Mouse (Mus musculus): ENCODE results near the gene Axl. TPM values are rescaled to one million over a fixed set of nuclear protein-coding genes. Genes with fewer than 3 reads are reported as not detected.
A peak's percentile ranks its signal among the peaks of the same experiment; 100 is the strongest.

Axl gene
- polyA plus RNA-seq, 1 experiment from 2014 or later = 18.1 TPM

GRCm38 (mm10) chr7:25766108-25766507 is 22.4 kb downstream of the Axl start:
- Histone ChIP-seq H3K4me2 (no peak overlapping the region), H3K9ac (no peak overlapping the region), H3K27me3 (no peaks in the 10 kb centered on the region), H3K4me1 (peaks cover 4% of the 10 kb centered on the region; the same call in 1 of the 2 replicates), H3K9me3 (replicated peaks) (0 out of 2 replicates have a peak, but pooled peaks cover 4% of the 10 kb centered on the region), H3K36me3 (ENCODE audit: poor library complexity, severe bottlenecking) (peaks cover 67% of the 10 kb centered on the region), H3K27ac (no peak overlapping the region), H3K4me3 (no peak overlapping the region)
- ATAC-seq = no peak
- 94% methylated on average over 6 of the region's 6 CpGs for WGBS

GRCm38 (mm10) chr7:25764221-25764620 is 24.3 kb downstream of the Axl start:
- ATAC-seq = no peak
- 76% methylated on average over 5 of the region's 5 CpGs for WGBS

DNA sequence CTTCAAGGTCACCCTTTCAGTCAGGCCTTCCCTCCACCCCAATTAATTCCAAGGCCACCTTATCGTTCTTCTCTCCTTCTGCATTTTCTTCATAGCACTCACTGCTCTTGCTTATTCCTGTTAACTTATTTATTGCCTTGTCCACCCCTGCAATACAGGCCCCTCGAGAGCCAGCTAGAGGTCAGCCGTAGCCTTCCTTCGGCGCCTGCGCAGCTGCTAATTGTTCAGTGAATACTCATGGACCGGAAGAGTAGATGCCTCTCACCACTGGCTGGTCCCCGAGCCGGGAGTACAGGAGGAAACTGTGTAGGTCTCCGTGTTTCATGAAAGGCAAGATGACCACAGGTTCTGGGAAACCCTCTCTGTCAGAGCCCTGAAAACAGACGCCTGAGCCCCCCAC is 24.8 kb downstream of the Axl start:
- no peaks in the 10 kb centered on the region for H3K27me3 ChIP-seq
- no peak overlapping the region for H3K27ac ChIP-seq
- H3K9me3 ChIP-seq (replicated peaks) = 0 out of 2 replicates have a peak, but pooled peaks cover 4% of the 10 kb centered on the region
- no peak overlapping the region for H3K9ac ChIP-seq
- H3K4me2 ChIP-seq = no peak overlapping the region
- peaks cover 5% of the 10 kb centered on the region; the same call in 1 of the 2 replicates for H3K4me1 ChIP-seq
- no peak overlapping the region for H3K4me3 ChIP-seq
- 86% methylated on average over 11 of the region's 11 CpGs for WGBS
- ATAC-seq = no peak
- peaks cover 54% of the 10 kb centered on the region for H3K36me3 ChIP-seq (ENCODE audit: poor library complexity, severe bottlenecking)

More at GRCm38 (mm10) chr7:25764221-25764620, 24.3 kb downstream of the Axl start:
- H3K27ac ChIP-seq = no peak overlapping the region
- H3K4me2 ChIP-seq = no peak overlapping the region
- H3K4me1 ChIP-seq = peaks cover 5% of the 10 kb centered on the region; the same call in 1 of the 2 replicates
- no peaks in the 10 kb centered on the region for H3K27me3 ChIP-seq
- 0 out of 2 replicates have a peak, but pooled peaks cover 4% of the 10 kb centered on the region for H3K9me3 ChIP-seq (replicated peaks)
- no peak overlapping the region for H3K9ac ChIP-seq
- H3K36me3 ChIP-seq (ENCODE audit: poor library complexity, severe bottlenecking) = peaks cover 60% of the 10 kb centered on the region
- H3K4me3 ChIP-seq = no peak overlapping the region

- Histone ChIP-seq H3K9me3 (replicated peaks) (no peaks in the 10 kb centered on the region), H3K36me3 (ENCODE audit: poor library complexity, severe bottlenecking) (peaks cover 37% of the 10 kb centered on the region), H3K9ac (peak overlapping the region; percentile 40), H3K4me2 (no peak overlapping the region), H3K4me1 (peaks cover 5% of the 10 kb centered on the region; the same call in 1 of the 2 replicates), H3K27me3 (no peaks in the 10 kb centered on the region), H3K27ac (no peak overlapping the region), H3K4me3 (no peak overlapping the region)
- ATAC-seq = peak; percentile 36; the same call in 1 of the 2 replicates
- 80% methylated on average over 10 of the region's 10 CpGs for WGBS
Observed at GRCm38 (mm10) chr7:25761354-25761753, 27.2 kb downstream of the Axl start.

DNA sequence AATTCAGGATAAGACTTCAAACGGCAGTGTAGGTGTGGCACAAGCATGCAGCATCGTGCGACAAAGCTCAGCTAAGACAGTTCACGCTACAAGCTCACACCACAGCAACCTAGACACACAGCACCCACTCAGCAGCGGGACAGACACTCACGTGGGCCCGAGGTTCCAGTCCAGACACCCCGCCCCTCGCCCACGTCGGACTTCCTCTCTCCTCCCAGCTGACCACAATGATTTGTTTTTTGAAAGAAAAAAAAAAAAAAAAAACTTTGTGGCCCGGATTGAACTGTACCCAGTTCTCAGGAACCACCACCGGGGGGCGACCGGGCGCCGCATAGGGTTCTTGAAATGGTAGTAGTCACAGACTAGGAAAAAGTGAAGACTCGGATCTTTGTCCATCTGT is 32.5 kb downstream of the Axl start:
- no peaks in the 10 kb centered on the region for H3K27me3 ChIP-seq
- peak overlapping the region; percentile 84 for H3K4me2 ChIP-seq
- H3K4me3 ChIP-seq = peak overlapping the region; percentile 98
- peak overlapping the region; percentile 64 for H3K9ac ChIP-seq
- no peaks in the 10 kb centered on the region for H3K9me3 ChIP-seq (replicated peaks)
- ATAC-seq = peak; percentile 33
- H3K36me3 ChIP-seq (ENCODE audit: poor library complexity, severe bottlenecking) = peaks cover 15% of the 10 kb centered on the region
- under 1% methylated on average over 18 of the region's 18 CpGs for WGBS
- H3K27ac ChIP-seq = peak overlapping the region; percentile 98
- H3K4me1 ChIP-seq = peaks cover 27% of the 10 kb centered on the region

GRCm38 (mm10) chr7:25755468-25755833 is 33.1 kb downstream of the Axl start:
- peak overlapping the region; percentile 98 for H3K27ac ChIP-seq
- peak; percentile 60 for ATAC-seq
- no peaks in the 10 kb centered on the region for H3K27me3 ChIP-seq
- peaks cover 15% of the 10 kb centered on the region for H3K36me3 ChIP-seq (ENCODE audit: poor library complexity, severe bottlenecking)
- under 1% methylated on average over 15 of the region's 15 CpGs for whole genome bisulfite sequencing
- peak overlapping the region; percentile 84 for H3K4me2 ChIP-seq
- H3K9ac ChIP-seq = peak overlapping the region; percentile 64
- H3K4me3 ChIP-seq = peak overlapping the region; percentile 98
- no peaks in the 10 kb centered on the region for H3K9me3 ChIP-seq (replicated peaks)
- peaks cover 28% of the 10 kb centered on the region for H3K4me1 ChIP-seq

GRCm38 (mm10) chr7:25754738-25755467 is 33.6 kb downstream of the Axl start, which contains the start of gene Hnrnpul1:
Hnrnpul1 (minus strand) TSS chr7:25754757.
- H3K4me2 ChIP-seq = peak within 1 kb of the TSS; percentile 84
- peak within 1 kb of the TSS; percentile 98 for H3K4me3 ChIP-seq
- peaks cover 16% of the 10 kb centered on the region for H3K36me3 ChIP-seq (ENCODE audit: poor library complexity, severe bottlenecking)
- WGBS = under 1% methylated on average over 55 of the region's 55 CpGs
- H3K9me3 ChIP-seq (replicated peaks) = no peaks in the 10 kb centered on the region
- peak; percentile 95 for ATAC-seq
- peak within 1 kb of the TSS; percentile 99 for H3K9ac ChIP-seq
- H3K27me3 ChIP-seq = no peaks in the 10 kb centered on the region
- peak within 1 kb of the TSS; percentile 98 for H3K27ac ChIP-seq
- H3K4me1 ChIP-seq = peaks cover 28% of the 10 kb centered on the region

DNA sequence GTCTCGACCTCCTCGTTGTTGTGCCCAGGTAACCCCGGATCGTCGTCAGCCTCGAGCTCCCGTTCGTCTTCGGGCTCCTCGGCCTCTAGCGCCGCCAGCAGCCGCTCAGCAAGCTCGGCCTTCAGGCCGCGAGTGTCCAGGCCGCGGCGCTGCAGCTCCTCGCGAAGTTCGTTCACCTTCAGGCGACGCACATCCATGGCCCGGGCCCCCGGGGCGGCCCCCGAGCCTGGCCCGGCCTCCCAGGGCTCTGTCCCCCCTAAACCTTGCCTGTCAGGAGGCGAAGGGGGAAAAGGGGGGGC is 34.1 kb downstream of the Axl start:
- Histone ChIP-seq H3K4me2 (peak overlapping the region; percentile 84), H3K9ac (peak overlapping the region; percentile 99), H3K4me1 (peaks cover 28% of the 10 kb centered on the region), H3K4me3 (peak overlapping the region; percentile 98), H3K9me3 (replicated peaks) (no peaks in the 10 kb centered on the region), H3K36me3 (ENCODE audit: poor library complexity, severe bottlenecking) (peaks cover 22% of the 10 kb centered on the region), H3K27me3 (no peaks in the 10 kb centered on the region), H3K27ac (peak overlapping the region; percentile 98)
- WGBS = 1% methylated on average over 30 of the region's 30 CpGs
- 0 out of 2 replicates have a peak, but pooled peaks have one; percentile 8 for ATAC-seq

GRCm38 (mm10) chr7:25753643-25754438 is 34.7 kb downstream of the Axl start:
- peak overlapping the region; percentile 98 for H3K4me3 ChIP-seq
- ATAC-seq = peak; percentile 8
- under 1% methylated on average over 46 of the region's 46 CpGs for WGBS

GRCm38 (mm10) chr7:25753076-25753475 is 35.4 kb downstream of the Axl start:
- no peak for ATAC-seq
- Histone ChIP-seq H3K27ac (no peak overlapping the region), H3K9me3 (replicated peaks) (no peaks in the 10 kb centered on the region), H3K4me1 (peaks cover 28% of the 10 kb centered on the region), H3K4me3 (peak overlapping the region; percentile 98), H3K27me3 (no peaks in the 10 kb centered on the region), H3K4me2 (peak overlapping the region; percentile 84), H3K9ac (peak overlapping the region; percentile 99), H3K36me3 (ENCODE audit: poor library complexity, severe bottlenecking) (peaks cover 35% of the 10 kb centered on the region)

More at GRCm38 (mm10) chr7:25753643-25754438, 34.7 kb downstream of the Axl start:
- Histone ChIP-seq H3K36me3 (ENCODE audit: poor library complexity, severe bottlenecking) (peaks cover 27% of the 10 kb centered on the region), H3K9ac (peak overlapping the region; percentile 99), H3K27ac (peak overlapping the region; percentile 98), H3K27me3 (no peaks in the 10 kb centered on the region), H3K4me2 (peak overlapping the region; percentile 84), H3K4me1 (peaks cover 28% of the 10 kb centered on the region), H3K9me3 (replicated peaks) (no peaks in the 10 kb centered on the region)

GRCm38 (mm10) chr7:25746844-25747243 is 41.7 kb downstream of the Axl start:
- Histone ChIP-seq H3K9me3 (replicated peaks) (no peaks in the 10 kb centered on the region), H3K4me3 (no peak overlapping the region), H3K36me3 (ENCODE audit: poor library complexity, severe bottlenecking) (peaks cover 97% of the 10 kb centered on the region), H3K27ac (no peak overlapping the region), H3K9ac (no peak overlapping the region), H3K4me2 (no peak overlapping the region), H3K4me1 (peaks cover 9% of the 10 kb centered on the region), H3K27me3 (no peaks in the 10 kb centered on the region)
- 89% methylated on average over 3 of the region's 3 CpGs for WGBS
- no peak for ATAC-seq

DNA sequence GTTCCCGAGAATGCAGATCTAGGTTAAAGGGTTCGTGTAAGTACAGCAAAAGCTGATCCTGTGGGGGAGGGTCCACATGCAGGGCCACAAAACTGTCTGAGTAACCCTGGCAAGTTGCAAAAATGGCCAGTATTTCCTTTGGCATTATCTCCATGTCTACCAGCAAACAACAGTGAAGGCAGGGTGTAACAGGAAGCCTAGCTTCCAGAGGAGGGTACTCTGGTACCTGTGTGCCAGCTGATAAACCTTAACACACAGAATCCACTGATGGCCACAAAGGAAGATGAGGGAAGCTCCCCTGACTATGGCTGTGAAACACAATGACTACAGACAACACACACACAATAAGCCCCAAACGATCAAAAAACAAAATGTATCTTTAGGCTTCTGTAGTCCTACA is 50.2 kb downstream of the Axl start:
- no peak for ATAC-seq
- no peak overlapping the region for H3K4me2 ChIP-seq
- 92% methylated on average over 3 of the region's 3 CpGs for WGBS
- H3K9ac ChIP-seq = no peak overlapping the region
- no peak overlapping the region for H3K4me3 ChIP-seq
- no peaks in the 10 kb centered on the region for H3K27me3 ChIP-seq
- H3K27ac ChIP-seq = no peak overlapping the region
- H3K9me3 ChIP-seq (replicated peaks) = no peaks in the 10 kb centered on the region
- peaks cover 99% of the 10 kb centered on the region for H3K36me3 ChIP-seq (ENCODE audit: poor library complexity, severe bottlenecking)
- no peaks in the 10 kb centered on the region for H3K4me1 ChIP-seq
